Mouse (Mus musculus) embryonic facial prominence, embryonic 11.5 days (tissue): ENCODE data around the gene Osgin1. TPM values are rescaled to one million over a fixed set of nuclear protein-coding genes. Genes with fewer than 3 reads are reported as not detected.

ENCODE experiments used
- ATAC-seq: fragments of 200-750 bp; cut with Nextera tagmentation; replicated peaks from 2 replicates; pipeline ENCODE4 v1.8.0; 2017; ENCODE audit warnings: low read depth; ENCODE audit not compliant: insufficient number of reproducible peaks, low FRiP score, low TSS enrichment
- DNase-seq: peaks from one replicate; pipeline ENCODE4 v3.0.0-alpha.2; 2015; ENCODE audit warnings: low spot score
- H3K27ac ChIP-seq: fragments of 300-500 bp; sonication (generic); replicated peaks from 2 replicates; pipeline ENCODE4 v1.5.1; 2014; ENCODE audit warnings: mild to moderate bottlenecking, low read depth, low read length, control low read depth
- H3K27me3 ChIP-seq: fragments of 300-500 bp; sonication (generic); 2 replicates; pipeline ENCODE4 v1.6.1; 2014; ENCODE audit warnings: mild to moderate bottlenecking, low read length, moderate library complexity, mixed read lengths; ENCODE audit not compliant: control insufficient read depth, insufficient read depth
- H3K36me3 ChIP-seq: fragments of 300-500 bp; sonication (generic); replicated peaks from 2 replicates; pipeline ENCODE4 v1.6.1; 2014; ENCODE audit warnings: low read depth, mild to moderate bottlenecking, low read length, moderate library complexity, mixed read lengths; ENCODE audit not compliant: control insufficient read depth, insufficient read depth
- H3K4me1 ChIP-seq: fragments of 300-500 bp; sonication (generic); 2 replicates; pipeline ENCODE4 v1.6.1; 2014; ENCODE audit warnings: low read length, mixed read lengths; ENCODE audit not compliant: control insufficient read depth, insufficient read depth
- H3K4me2 ChIP-seq: fragments of 300-500 bp; sonication (generic); 2 replicates; pipeline ENCODE4 v1.6.1; 2014; ENCODE audit warnings: low read depth, mild to moderate bottlenecking, control low read depth, low read length, moderate library complexity
- H3K4me3 ChIP-seq: fragments of 300-500 bp; sonication (generic); 2 replicates; pipeline ENCODE4 v1.5.1; 2014; ENCODE audit warnings: low read depth, low read length, control low read depth
- H3K9ac ChIP-seq: fragments of 300-500 bp; sonication (generic); replicated peaks from 2 replicates; pipeline ENCODE4 v1.6.1; 2014; ENCODE audit warnings: mild to moderate bottlenecking, control low read depth, low read length
- H3K9me3 ChIP-seq: fragments of 300-500 bp; sonication (generic); replicated peaks from 2 replicates; pipeline ENCODE4 v1.6.1; 2016; ENCODE audit warnings: mild to moderate bottlenecking, low read length, inconsistent platforms, mixed read lengths; ENCODE audit not compliant: control insufficient read depth
- WGBS: fragments of 180-500 bp; shearing (Covaris S2); extraction: QIAGEN DNeasy Blood & Tissue Kit; methylation state at CpG from one replicate; pipeline ENCODE4 v1.1.7; 2014; 5-methylcytosine and 5-hydroxymethylcytosine counted together
- polyA plus RNA-seq: library from polyadenylated mRNA; unstranded; fragments of >200 nt; fragmentation: Nextera tagmentation; extraction: Ambion mirVana; gene quantifications from 2 replicates; pipeline ENCODE4 v1.2.1, GENCODE M21; 2014

The Osgin1 gene
- polyA plus RNA-seq, 1 experiment from 2014 or later: 0.53 TPM

- Histone ChIP-seq H3K9ac (no peak overlapping the region), H3K4me2 (no peak overlapping the region), H3K9me3 (no peaks in the 10 kb centered on the region), H3K4me3 (no peak overlapping the region), H3K27ac (no peak overlapping the region), H3K27me3 (no peaks in the 10 kb centered on the region), H3K36me3 (no peaks in the 10 kb centered on the region), H3K4me1 (peaks cover 2% of the 10 kb centered on the region; the same call in 1 of the 2 replicates)
- 57% methylated on average over 7 of the region's 7 CpGs for WGBS
- ATAC-seq (0 out of 2 replicates have a peak, but pooled peaks have one; percentile 17), DNase-seq (peak; percentile 28)
Observed at GRCm38 (mm10) chr8:119439893-119440249, 5.9 kb downstream of the Osgin1 start.

DNA sequence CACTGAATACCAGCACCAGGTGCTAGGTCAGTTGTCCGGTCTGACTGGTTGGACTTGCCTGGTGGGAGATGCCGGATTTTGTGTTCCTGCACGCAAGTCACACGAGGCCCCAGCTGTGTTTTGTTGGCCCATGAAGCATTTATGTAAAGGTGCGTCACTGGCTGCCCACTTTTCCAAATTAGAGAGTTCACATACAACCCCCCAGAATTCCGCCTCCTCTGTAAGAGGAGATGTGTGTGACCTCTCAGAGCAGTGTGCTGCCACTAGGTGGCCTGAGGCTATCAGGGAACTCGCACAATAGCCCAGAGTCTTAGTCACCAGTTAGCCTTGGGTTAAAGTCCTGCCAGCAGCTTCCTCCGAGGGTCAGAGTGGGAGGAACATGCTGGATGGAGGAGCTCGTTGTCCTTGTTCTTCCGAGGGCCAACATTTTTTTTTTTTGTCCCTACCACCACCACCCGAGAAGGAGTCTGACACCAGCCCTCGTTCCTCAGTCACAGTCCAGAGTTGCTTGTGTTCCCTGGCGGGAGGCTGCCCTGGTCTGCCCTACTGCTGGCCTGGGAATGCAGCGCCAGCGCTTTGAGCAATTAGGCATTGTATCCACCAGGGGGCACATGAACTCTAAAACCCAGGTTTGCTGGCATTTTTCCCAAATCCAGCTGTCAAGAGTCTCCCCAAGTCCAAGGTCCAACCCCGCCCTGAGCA is 6.5 kb downstream of the Osgin1 start:
- Histone ChIP-seq H3K27ac (no peak overlapping the region), H3K27me3 (no peaks in the 10 kb centered on the region), H3K4me2 (peak overlapping the region; percentile 21; the same call in 1 of the 2 replicates), H3K4me1 (peaks cover 2% of the 10 kb centered on the region; the same call in 1 of the 2 replicates), H3K36me3 (no peaks in the 10 kb centered on the region), H3K9me3 (no peaks in the 10 kb centered on the region), H3K4me3 (no peak overlapping the region), H3K9ac (no peak overlapping the region)
- ATAC-seq (no peak; the same call in 1 of the 2 replicates), DNase-seq (peak; percentile 91)
- WGBS: 11% methylated on average over 16 of the region's 16 CpGs

DNA sequence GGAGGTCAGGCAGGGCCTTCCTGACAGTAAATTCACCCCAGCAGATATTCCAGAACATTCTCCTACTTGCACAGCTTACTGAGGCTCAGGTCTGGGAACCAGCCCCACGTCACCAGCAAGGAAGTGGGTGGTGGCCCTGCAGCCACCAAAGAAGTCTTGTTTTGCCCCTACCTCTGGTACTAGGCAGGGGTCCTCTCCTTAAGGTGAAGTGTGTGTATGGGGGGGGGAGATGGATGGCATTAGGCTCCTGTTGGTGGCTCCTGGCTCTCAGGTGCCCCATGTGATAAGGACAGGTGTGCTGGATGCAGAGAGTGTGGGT is 7.0 kb downstream of the Osgin1 start:
- no peak overlapping the region; the same call in 1 of the 2 replicates for H3K4me2 ChIP-seq
- no peaks in the 10 kb centered on the region for H3K27me3 ChIP-seq
- H3K27ac ChIP-seq: no peak overlapping the region
- ATAC-seq (no peak; the same call in 1 of the 2 replicates), DNase-seq (no peak)
- 46% methylated on average over 1 of the region's 1 CpGs for WGBS
- H3K4me1 ChIP-seq: peaks cover 2% of the 10 kb centered on the region; the same call in 1 of the 2 replicates
- H3K9ac ChIP-seq: no peak overlapping the region
- H3K4me3 ChIP-seq: no peak overlapping the region
- no peaks in the 10 kb centered on the region for H3K36me3 ChIP-seq
- H3K9me3 ChIP-seq: no peaks in the 10 kb centered on the region

GRCm38 (mm10) chr8:119442013-119442412 is 8.1 kb downstream of the Osgin1 start:
- Histone ChIP-seq H3K4me2 (no peak overlapping the region), H3K4me3 (no peak overlapping the region), H3K36me3 (no peaks in the 10 kb centered on the region), H3K9ac (no peak overlapping the region), H3K9me3 (no peaks in the 10 kb centered on the region), H3K4me1 (peaks cover 2% of the 10 kb centered on the region; the same call in 1 of the 2 replicates), H3K27ac (no peak overlapping the region), H3K27me3 (no peaks in the 10 kb centered on the region; the same call in 1 of the 2 replicates)
- no peak for DNase-seq
- 70% methylated on average over 5 of the region's 5 CpGs for WGBS
- ATAC-seq: no peak

- H3K27me3 ChIP-seq: peaks cover 7% of the 10 kb centered on the region; the same call in 1 of the 2 replicates
- H3K27ac ChIP-seq: no peak overlapping the region
- DNase-seq (no peak), ATAC-seq (no peak)
- no peak overlapping the region for H3K4me3 ChIP-seq
- H3K4me2 ChIP-seq: no peak overlapping the region
- 93% methylated on average over 8 of the region's 8 CpGs for WGBS
- peaks cover 2% of the 10 kb centered on the region; the same call in 1 of the 2 replicates for H3K4me1 ChIP-seq
- no peaks in the 10 kb centered on the region for H3K36me3 ChIP-seq
- H3K9ac ChIP-seq: no peak overlapping the region
- H3K9me3 ChIP-seq: no peaks in the 10 kb centered on the region
Observed at GRCm38 (mm10) chr8:119442970-119443369, 9.0 kb downstream of the Osgin1 start.

GRCm38 (mm10) chr8:119446211-119446989 is 12.5 kb downstream of the Osgin1 start, which contains the start of gene Necab2:
Gene Necab2 (plus strand): TSS chr8:119446719.
- H3K27me3 ChIP-seq: peaks cover 17% of the 10 kb centered on the region

DNA sequence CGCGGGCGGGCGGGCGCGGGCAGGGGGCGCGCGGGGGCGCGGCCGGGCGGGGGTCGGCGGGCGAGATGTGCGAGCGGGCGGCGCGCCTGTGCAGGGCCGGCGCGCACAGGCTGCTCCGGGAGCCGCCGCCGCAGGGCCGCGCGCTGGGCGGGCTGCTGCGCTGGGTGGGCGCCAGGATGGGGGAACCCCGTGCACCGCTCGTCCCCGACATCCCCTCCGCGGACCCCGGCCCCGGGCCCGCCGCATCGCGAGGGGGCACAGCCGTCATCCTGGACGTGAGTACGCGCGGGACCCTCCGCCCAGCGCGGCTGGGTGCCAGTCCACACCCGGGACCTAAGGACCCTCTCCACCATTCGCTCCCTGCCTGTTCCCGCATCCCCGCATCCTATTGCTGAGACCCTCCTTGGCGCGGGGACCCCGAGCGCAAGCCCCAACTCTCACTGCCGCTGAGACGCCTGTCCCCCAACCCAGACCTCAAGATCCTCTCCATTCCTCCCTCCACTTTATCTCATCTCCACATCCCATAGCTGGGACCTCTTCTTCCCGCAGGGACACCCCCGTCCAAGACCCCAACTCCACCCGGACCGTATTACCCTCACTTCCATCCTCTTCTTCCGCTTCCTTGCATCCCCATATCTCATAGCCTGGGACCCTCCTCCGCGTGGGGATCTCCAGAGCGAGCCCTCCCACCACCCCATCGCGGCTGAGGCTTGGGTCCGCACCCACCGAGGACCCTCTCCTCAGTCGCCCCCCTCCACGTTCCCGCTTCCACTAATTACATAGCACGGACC is 13.3 kb downstream of the Osgin1 start:
- H3K36me3 ChIP-seq: no peaks in the 10 kb centered on the region

More at GRCm38 (mm10) chr8:119446211-119446989, 12.5 kb downstream of the Osgin1 start, which contains the start of gene Necab2:
- ATAC-seq: peak; percentile 45; the same call in 1 of the 2 replicates
- Histone ChIP-seq H3K27ac (no peak within 1 kb of the TSS), H3K9ac (peak within 1 kb of the TSS; percentile 80), H3K4me3 (peak within 1 kb of the TSS; percentile 74), H3K4me2 (peak within 1 kb of the TSS; percentile 91), H3K36me3 (no peaks in the 10 kb centered on the region), H3K9me3 (no peaks in the 10 kb centered on the region), H3K4me1 (no peaks in the 10 kb centered on the region; the same call in 1 of the 2 replicates)
- WGBS: under 1% methylated on average over 28 of the region's 52 CpGs
- peak; percentile 92 for DNase-seq

More for the DNA sequence above, 13.3 kb downstream of the Osgin1 start:
- Histone ChIP-seq H3K9me3 (no peaks in the 10 kb centered on the region), H3K27me3 (peaks cover 17% of the 10 kb centered on the region), H3K4me3 (peak overlapping the region; percentile 74), H3K4me2 (peak overlapping the region; percentile 91), H3K9ac (peak overlapping the region; percentile 80), H3K4me1 (no peaks in the 10 kb centered on the region; the same call in 1 of the 2 replicates), H3K27ac (no peak overlapping the region)
- ATAC-seq: peak; percentile 14; the same call in 1 of the 2 replicates
- WGBS: under 1% methylated on average over 66 of the region's 80 CpGs
- peak; percentile 53 for DNase-seq
